Mouse (Mus musculus) limb, embryonic 14.5 days (tissue): ENCODE results near the gene Foxj3. TPM values are rescaled to one million over a fixed set of nuclear protein-coding genes. Genes with fewer than 3 reads are reported as not detected.

Experiments used
- ATAC-seq: fragments of 200-750 bp; cut with Nextera tagmentation; 2 replicates; pipeline ENCODE4 v1.8.0; 2017; ENCODE audit warnings: low read depth, moderate number of reproducible peaks, moderate TSS enrichment; ENCODE audit not compliant: low FRiP score
- DNase-seq: peaks from one replicate; pipeline ENCODE4 v3.0.0-alpha.2; 2015; ENCODE audit warnings: low spot score
- H3K27ac ChIP-seq: fragments of 300-500 bp; sonication (generic); replicated peaks from 2 replicates; pipeline ENCODE4 v1.5.1; 2014; ENCODE audit warnings: low read depth, mild to moderate bottlenecking, low read length, moderate library complexity, mixed read lengths
- H3K27me3 ChIP-seq: fragments of 300-500 bp; sonication (generic); 2 replicates; pipeline ENCODE4 v1.6.1; 2014; ENCODE audit warnings: low read length, mixed read lengths; ENCODE audit not compliant: control insufficient read depth, insufficient read depth
- H3K36me3 ChIP-seq: fragments of 300-500 bp; sonication (generic); 2 replicates; pipeline ENCODE4 v1.6.1; 2014; ENCODE audit warnings: mild to moderate bottlenecking, low read length, moderate library complexity, mixed read lengths; ENCODE audit not compliant: control insufficient read depth, insufficient read depth
- H3K4me1 ChIP-seq: fragments of 300-500 bp; sonication (generic); 2 replicates; pipeline ENCODE4 v1.6.1; 2014; ENCODE audit warnings: antibody characterized with exemption, low read length, mixed read lengths; ENCODE audit not compliant: control insufficient read depth, insufficient read depth
- H3K4me2 ChIP-seq: fragments of 300-500 bp; sonication (generic); replicated peaks from 2 replicates; pipeline ENCODE4 v1.6.1; 2014; ENCODE audit warnings: low read depth, mild to moderate bottlenecking, low read length, moderate library complexity; ENCODE audit not compliant: severe bottlenecking
- H3K4me3 ChIP-seq: fragments of 300-500 bp; sonication (generic); replicated peaks from 2 replicates; pipeline ENCODE4 v1.5.1; 2014; ENCODE audit warnings: low read length
- H3K9ac ChIP-seq: fragments of 300-500 bp; sonication (generic); 2 replicates; pipeline ENCODE4 v1.6.1; 2014; ENCODE audit warnings: mild to moderate bottlenecking, low read depth, low read length, moderate library complexity; ENCODE audit not compliant: severe bottlenecking
- H3K9me3 ChIP-seq: fragments of 300-500 bp; sonication (generic); 2 replicates; pipeline ENCODE4 v1.6.1; 2016; ENCODE audit warnings: low read length; ENCODE audit not compliant: control insufficient read depth
- POLR2A ChIP-seq: fragments of 200-500 bp; IDR thresholded peaks from 2 replicates; pipeline ENCODE4 v1.8.0; 2012; ENCODE audit warnings: inconsistent platforms, mild to moderate bottlenecking, moderate library complexity, borderline replicate concordance; ENCODE audit not compliant: insufficient read depth, insufficient read length; ENCODE audit errors: extremely low read depth
- WGBS: fragments of 180-500 bp; shearing (Covaris S2); extraction: QIAGEN DNeasy Blood & Tissue Kit; methylation state at CpG from one replicate; pipeline ENCODE4 v1.1.7; 2014; 5-methylcytosine and 5-hydroxymethylcytosine counted together
- polyA plus RNA-seq, 2 experiments: library from polyadenylated mRNA; depleted of rRNA in 1 of 2; stranded (reverse) in 1 of 2; unstranded in 1 of 2; fragments of >200 nt; fragmentation: Nextera tagmentation in 1 of 2; extraction: Ambion mirVana in 1 of 2; gene quantifications; 2 replicates each; pipeline versions ENCODE4 v1.2.1 to v1.2.3; 2012 to 2014

Foxj3 gene
- polyA plus RNA-seq, 2 experiments, result 23.5 to 31.5 TPM

DNA sequence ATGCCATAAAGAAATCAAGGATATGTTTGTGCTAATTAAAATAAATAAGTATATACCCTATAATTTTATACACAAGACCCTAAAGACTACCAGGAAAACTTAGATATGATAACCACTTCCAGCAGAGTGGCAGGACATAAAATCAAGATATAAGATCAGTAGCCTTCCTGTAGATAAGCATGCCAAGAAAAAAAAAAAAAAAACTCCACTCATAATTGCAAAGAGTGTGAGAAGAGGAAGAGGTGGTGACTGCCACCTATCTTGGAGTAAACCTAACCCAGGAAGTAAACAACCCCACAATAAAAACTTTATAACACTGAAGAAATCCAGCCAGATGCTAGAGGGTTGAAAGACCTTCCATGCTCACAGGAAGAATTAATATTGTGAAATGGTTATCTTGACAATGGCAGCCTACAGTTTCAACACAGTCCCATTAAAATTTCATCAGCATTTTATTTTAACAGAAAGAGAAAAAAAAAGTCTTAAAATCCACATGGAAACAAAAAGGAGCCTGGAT, 10.4 kb upstream of the Foxj3 start:
- H3K9ac ChIP-seq, result no peak overlapping the region
- no peak overlapping the region for H3K4me3 ChIP-seq
- no peak overlapping the region for H3K4me2 ChIP-seq
- no peaks in the 10 kb centered on the region for H3K9me3 ChIP-seq
- TF ChIP-seq POLR2A, result no peak
- ATAC-seq (no peak), DNase-seq (no peak)
- H3K27ac ChIP-seq, result no peak overlapping the region
- no peaks in the 10 kb centered on the region for H3K27me3 ChIP-seq
- H3K36me3 ChIP-seq, result no peaks in the 10 kb centered on the region
- no peaks in the 10 kb centered on the region for H3K4me1 ChIP-seq

DNA sequence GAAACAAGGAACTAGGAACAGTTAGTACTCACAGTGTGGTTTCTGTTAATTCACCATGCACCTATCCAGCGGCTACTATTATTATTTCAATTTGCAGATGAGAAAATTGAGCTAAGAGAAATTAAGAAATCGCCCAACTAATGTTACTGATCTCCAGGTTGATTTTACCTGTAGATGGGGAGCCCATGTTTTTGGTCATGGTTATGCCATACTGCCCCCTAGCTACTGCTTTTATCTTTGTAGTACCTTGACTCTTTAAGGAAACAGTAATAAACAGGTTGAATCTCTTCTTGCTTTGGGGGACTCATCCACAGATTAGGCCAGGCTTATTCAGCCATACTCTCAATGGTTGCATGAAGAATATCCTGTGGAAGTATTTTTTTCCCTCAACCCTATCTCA, 5.0 kb upstream of the Foxj3 start:
- H3K27me3 ChIP-seq, result no peaks in the 10 kb centered on the region
- no peaks in the 10 kb centered on the region for H3K4me1 ChIP-seq
- DNase-seq (no peak), ATAC-seq (no peak)
- H3K4me3 ChIP-seq, result no peak overlapping the region
- no peak overlapping the region for H3K27ac ChIP-seq
- no peaks in the 10 kb centered on the region for H3K36me3 ChIP-seq
- no peak for TF ChIP-seq POLR2A
- H3K4me2 ChIP-seq, result no peak overlapping the region
- H3K9ac ChIP-seq, result no peak overlapping the region
- WGBS, result 62% methylated on average over 2 of the region's 2 CpGs
- H3K9me3 ChIP-seq, result no peaks in the 10 kb centered on the region

DNA sequence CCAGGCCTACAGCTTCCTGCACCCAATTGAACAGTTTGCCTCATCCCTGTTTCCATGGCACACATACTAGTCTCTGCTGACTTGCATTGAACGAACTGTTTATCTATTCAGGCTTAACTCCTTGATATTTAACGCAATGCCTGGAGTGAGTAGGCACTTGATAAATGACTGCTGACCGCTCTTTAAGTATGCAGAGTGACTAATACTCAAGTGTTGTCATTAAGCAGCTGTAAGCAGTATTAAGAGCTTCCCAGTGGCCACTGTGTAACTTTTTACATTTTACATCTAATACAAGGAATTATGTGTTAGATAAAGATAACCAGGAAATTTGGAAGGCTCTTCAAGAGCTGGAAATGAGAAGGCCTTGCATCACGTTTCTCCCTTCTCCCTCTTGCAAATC, 1.7 kb upstream of the Foxj3 start:
- DNase-seq (no peak), ATAC-seq (no peak)
- WGBS, result 70% methylated on average over 4 of the region's 4 CpGs

DNA sequence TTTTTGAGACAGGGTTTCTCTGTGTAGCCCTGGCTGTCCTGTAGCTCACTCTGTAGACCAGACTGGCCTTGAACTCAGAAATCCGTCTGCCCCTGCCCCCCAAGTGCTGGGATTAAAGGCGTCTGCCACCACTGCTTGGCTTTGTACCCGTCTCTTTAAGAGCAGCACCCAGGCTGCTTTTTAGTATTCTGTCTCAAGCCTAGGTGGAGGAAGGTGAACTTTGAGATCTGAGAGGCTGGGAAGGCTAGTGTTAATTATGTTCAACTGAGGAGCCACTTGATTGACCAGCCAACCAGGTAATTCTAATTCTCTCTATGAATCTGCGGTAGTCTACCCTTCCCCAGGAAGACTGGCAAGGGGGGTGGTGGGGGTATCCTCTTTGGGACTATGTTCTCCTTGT, 632 bp downstream of the Foxj3 start:
- Histone ChIP-seq H3K27ac (no peak overlapping the region), H3K9ac (no peak overlapping the region), H3K27me3 (no peaks in the 10 kb centered on the region), H3K4me1 (peaks cover 13% of the 10 kb centered on the region), H3K9me3 (no peaks in the 10 kb centered on the region), H3K36me3 (no peaks in the 10 kb centered on the region), H3K4me2 (no peak overlapping the region), H3K4me3 (no peak overlapping the region)
- DNase-seq (no peak), ATAC-seq (no peak)
- 65% methylated on average over 4 of the region's 4 CpGs for WGBS
- TF ChIP-seq POLR2A, result no peak

More for the DNA sequence above, 1.7 kb upstream of the Foxj3 start:
- H3K36me3 ChIP-seq, result no peaks in the 10 kb centered on the region
- H3K4me2 ChIP-seq, result no peak overlapping the region
- no peaks in the 10 kb centered on the region for H3K27me3 ChIP-seq
- no peak overlapping the region for H3K27ac ChIP-seq
- TF ChIP-seq POLR2A, result no peak
- H3K4me3 ChIP-seq, result no peak overlapping the region
- H3K9ac ChIP-seq, result no peak overlapping the region
- peaks cover 5% of the 10 kb centered on the region; the same call in 1 of the 2 replicates for H3K4me1 ChIP-seq
- H3K9me3 ChIP-seq, result no peaks in the 10 kb centered on the region

DNA sequence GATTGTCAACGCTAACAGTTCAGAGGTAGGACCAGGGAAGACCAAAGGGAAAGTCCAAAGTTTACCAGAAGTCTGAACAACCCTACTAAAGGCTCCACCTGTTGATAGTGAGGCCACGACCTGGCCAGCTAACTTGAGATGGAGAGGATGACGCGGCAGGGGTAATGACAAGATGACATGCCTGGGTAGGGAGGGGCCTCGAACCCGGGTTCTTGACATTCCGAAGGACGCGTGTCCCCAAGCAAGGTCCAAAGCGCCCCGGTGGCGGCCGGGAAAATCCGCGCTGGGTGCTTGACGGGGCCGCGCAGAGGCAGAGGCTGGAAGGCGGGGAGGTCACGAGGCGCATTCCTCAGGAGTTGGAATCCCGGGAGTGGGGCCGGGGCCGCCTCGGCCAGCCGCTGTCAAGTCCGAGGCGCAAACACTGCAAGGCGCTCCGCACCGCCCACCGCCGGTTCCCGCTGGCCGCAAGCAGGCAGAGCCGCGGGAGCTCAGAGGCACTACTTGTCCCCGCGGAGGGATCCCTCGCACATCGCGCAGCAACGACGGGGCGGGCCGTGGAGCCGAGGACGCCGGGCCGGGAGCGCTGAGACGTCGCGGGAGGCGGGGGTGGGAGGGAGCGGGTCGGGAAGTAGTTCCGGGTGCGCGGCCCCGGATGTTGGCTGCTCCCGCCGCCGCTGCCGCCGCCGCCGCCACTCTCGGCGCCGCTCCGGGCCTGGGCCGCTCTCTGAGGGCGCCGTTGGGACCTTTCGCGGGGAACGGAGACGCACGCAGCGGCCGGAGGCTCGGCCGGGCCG, 2.4 kb downstream of the Foxj3 start, which contains the start of gene Frg2f1:
TSS of gene Frg2f1 (minus strand) at position 499 of the 794 bp plus-strand sequence.
- whole genome bisulfite sequencing, result 1% methylated on average over 30 of the region's 85 CpGs
- Histone ChIP-seq H3K9ac (peak within 1 kb of the TSS; percentile 97), H3K36me3 (no peaks in the 10 kb centered on the region), H3K27me3 (no peaks in the 10 kb centered on the region), H3K4me1 (peaks cover 13% of the 10 kb centered on the region), H3K27ac (peak within 1 kb of the TSS; percentile 98), H3K4me2 (peak within 1 kb of the TSS; percentile 64), H3K4me3 (peak within 1 kb of the TSS; percentile 94), H3K9me3 (no peaks in the 10 kb centered on the region)
- ATAC-seq (peak; percentile 96), DNase-seq (peak; percentile 94)
- TF ChIP-seq POLR2A, result no peak; the same call in 1 of the 2 replicates
